Mouse (Mus musculus): ENCODE results near the gene Galnt2.

The Galnt2 gene

GRCm38 (mm10) chr8:124330433-124330832, 99.2 kb downstream of the Galnt2 start:
- peak; percentile 70 to 84 for DNase-seq

GRCm38 (mm10) chr8:124331094-124331493, 99.9 kb downstream of the Galnt2 start:
- no peak for DNase-seq

GRCm38 (mm10) chr8:124331706-124332105, 100.5 kb downstream of the Galnt2 start:
- no peak for DNase-seq

- no peak for DNase-seq
Measured at GRCm38 (mm10) chr8:124336302-124336701, 105.1 kb downstream of the Galnt2 start.

GRCm38 (mm10) chr8:124339742-124340141, 108.6 kb downstream of the Galnt2 start:
- no peak for DNase-seq

GRCm38 (mm10) chr8:124340360-124341068, 109.3 kb downstream of the Galnt2 start:
- no peak for DNase-seq

- no peak for DNase-seq
Measured at GRCm38 (mm10) chr8:124343151-124343550, 112.0 kb downstream of the Galnt2 start.

- no peak for DNase-seq
Measured at GRCm38 (mm10) chr8:124343991-124344390, 112.8 kb downstream of the Galnt2 start.

- no peak for DNase-seq
Measured at GRCm38 (mm10) chr8:124345098-124345497, 113.9 kb downstream of the Galnt2 start.

- peak; percentile 75 to 87 for DNase-seq
Measured at GRCm38 (mm10) chr8:124346852-124347523, 115.8 kb downstream of the Galnt2 start.

GRCm38 (mm10) chr8:124348087-124348486, 116.9 kb downstream of the Galnt2 start:
- no peak for DNase-seq

GRCm38 (mm10) chr8:124349663-124350062, 118.5 kb downstream of the Galnt2 start:
- peak; percentile 92 to 93 for DNase-seq

GRCm38 (mm10) chr8:124351636-124352035, 120.4 kb downstream of the Galnt2 start:
- DNase-seq, result no peak

GRCm38 (mm10) chr8:124360911-124361310, 129.7 kb downstream of the Galnt2 start:
- no peak for DNase-seq

GRCm38 (mm10) chr8:124361773-124362427, 130.7 kb downstream of the Galnt2 start:
- DNase-seq, result no peak

- no peak for DNase-seq
Measured at GRCm38 (mm10) chr8:124362589-124362988, 131.4 kb downstream of the Galnt2 start.

GRCm38 (mm10) chr8:124363337-124363736, 132.1 kb downstream of the Galnt2 start:
- no peak for DNase-seq

GRCm38 (mm10) chr8:124368213-124368612, 137.0 kb downstream of the Galnt2 start:
- peak; percentile 79 to 89 for DNase-seq

- DNase-seq, result no peak
Measured at GRCm38 (mm10) chr8:124370422-124371183, 139.4 kb downstream of the Galnt2 start.

- no peak for DNase-seq
Measured at GRCm38 (mm10) chr8:124371410-124372123, 140.4 kb downstream of the Galnt2 start.

- DNase-seq, result no peak
Measured at GRCm38 (mm10) chr8:124373753-124374152, 142.6 kb downstream of the Galnt2 start.

GRCm38 (mm10) chr8:124375168-124375567, 144.0 kb downstream of the Galnt2 start:
- no peak for DNase-seq
